Mouse (Mus musculus) retina, adult 2 months (tissue): Measurements from ENCODE around the gene Farp1.
"Not testable (repeated sequence)": the region's sequence is repeated elsewhere in the genome, so short reads cannot be mapped to it uniquely, and the experiment has no call there.

Experiments used
- DNase-seq: peaks from one replicate; pipeline ENCODE4 v3.0.0-alpha.2; 2012; ENCODE audit warnings: low read depth, low spot score

Gene Farp1

DNA sequence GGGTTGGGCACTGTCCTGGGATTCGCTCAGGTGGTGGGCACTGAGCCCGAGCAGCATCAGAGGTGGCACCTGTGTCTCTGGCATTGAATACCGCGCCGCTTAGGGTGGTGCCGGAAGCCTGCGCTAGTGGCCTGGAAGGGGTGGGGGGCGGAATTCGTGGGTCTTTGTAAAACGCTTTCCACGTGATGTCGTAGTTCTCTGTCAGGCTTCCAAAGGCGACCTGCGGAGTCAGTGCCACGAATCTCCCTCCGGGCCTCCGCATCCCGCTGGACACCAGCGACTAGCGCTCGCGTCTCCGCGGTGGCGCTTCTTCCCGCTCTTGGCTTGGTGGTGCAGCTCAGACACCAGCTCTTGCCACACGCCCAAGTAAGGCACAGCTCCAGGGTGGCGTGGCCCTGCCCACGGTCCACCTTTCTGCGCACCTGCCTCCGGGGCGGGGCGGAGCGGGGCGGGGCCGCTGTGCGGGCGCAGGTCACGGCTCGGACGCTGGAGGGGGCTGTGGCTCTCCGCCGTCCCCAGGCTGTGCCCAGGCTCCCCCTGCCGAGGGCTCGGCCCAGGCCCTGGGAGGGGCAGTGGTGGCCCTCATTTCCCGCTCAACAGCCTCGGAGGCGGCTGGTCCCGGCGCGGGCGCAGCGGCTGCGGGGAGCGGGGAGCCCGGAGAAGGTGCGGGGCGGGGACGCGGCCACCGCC is at the start of gene Farp1:
Gene Farp1, plus strand, starts transcription at position 228 of the 690 bp plus-strand sequence.
- DNase-seq = peak; percentile 56

DNA sequence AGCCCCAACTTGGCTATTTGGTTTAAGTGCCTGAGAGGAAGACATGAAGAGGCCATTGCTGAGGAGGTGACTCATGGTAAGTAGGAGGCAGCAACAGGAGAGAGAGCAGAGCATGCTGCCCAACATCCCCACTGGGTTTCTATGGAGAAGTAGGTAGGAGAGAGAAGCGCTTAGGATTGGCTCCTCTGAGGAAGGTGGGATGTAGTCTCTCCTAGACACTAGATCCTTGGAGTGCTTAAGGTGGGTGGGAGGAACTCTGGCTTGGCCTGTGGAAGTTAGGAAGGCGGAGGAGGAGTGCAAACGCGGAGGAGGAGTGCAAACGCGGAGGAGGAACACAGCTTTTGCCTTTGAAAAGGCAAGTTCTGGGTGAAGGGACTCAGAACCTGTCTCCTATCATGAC is 45.9 kb upstream of the Farp1 start:
- DNase-seq = no peak

DNA sequence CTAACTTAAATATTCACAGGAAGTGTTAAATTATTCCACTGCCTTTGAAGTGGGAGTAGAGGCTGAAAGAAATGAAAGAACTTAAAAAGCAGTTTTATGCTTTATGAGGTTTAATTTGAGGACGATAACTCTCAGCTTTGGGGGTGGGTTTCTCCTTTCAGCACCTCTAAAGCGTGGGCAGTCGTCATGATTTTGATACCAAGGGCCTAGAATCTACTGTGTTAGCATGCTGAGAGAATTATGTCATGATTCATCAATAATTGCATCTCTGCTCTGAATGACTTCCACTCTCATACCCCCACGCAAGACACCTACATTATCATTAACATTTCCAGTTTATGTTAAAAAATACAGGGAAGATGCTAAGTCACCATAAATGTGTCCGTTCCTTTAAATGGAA is 37.3 kb upstream of the Farp1 start:
- DNase-seq = no peak

DNA sequence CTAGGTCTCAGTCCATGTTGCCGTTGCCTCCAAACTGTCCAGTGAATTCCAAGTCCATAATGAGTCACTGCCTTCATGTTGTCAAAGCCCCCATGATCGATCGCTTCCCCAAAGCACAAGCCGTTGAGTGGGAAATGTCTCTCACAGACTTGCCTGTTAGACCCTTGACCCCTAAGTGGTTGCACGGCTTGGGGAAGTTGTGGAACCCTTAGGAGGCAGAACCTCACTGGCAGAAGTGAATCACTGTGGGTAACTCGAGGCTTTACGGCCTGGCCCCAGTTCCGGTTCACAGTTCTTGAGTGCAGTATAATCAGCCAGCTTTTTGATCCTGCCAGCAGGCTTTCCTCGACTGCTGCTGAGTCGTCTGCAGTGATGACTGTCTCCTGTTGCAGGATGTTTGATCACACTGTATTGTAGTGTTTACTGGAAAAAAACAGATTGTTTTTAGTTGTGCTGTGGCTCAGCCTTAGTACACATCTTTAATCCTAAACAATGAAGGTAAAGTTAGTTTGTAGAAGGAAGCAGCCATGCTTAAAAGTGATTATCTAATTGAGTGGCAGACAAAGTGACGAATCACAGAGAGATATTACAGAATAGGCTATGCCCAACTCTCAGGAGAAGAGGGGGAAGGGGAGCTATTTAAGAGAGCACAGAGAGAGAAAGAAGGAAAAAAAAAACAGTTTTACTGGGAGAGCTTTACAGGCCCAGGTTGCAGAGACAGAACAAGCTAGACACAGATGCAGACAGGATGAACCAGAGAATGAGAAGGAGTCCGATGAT is 34.2 kb upstream of the Farp1 start:
- DNase-seq = no peak

DNA sequence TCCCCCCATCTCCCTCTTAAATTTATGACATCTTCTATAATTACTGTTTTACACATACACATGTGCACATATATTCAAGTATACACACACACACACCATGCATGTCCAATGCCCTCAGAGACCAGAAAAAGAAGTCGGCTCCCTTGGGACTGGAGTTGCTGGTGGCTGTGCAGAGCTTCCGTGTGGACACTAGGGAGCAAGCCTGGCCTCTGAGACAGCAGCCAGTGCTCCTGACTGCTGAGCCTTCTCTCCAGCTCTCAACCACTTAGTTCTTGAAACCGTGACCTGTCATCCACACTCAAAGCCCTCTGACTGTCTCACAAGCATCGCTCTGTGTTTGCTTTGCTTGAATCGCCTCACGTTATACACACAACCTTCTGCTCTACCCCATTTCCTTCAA is 29.4 kb upstream of the Farp1 start:
- no peak for DNase-seq

DNA sequence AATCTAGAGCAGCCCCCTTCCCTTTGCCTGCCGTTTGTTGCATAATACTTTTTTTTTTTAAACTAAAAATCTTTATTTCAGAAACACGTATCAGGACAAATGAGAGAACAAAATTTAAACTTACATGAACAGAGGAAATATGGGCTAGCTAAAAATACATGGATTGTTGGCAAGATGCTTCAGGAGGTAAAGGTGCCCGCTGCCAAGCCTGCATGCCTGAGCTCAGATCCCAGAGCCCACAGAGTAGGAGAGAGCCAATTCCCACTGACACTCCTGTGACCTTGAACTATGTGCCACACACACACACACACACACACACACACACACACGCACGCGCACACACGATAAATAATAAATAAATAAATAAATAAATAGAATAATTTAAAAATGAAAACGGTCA is 29.0 kb upstream of the Farp1 start:
- no peak for DNase-seq

DNA sequence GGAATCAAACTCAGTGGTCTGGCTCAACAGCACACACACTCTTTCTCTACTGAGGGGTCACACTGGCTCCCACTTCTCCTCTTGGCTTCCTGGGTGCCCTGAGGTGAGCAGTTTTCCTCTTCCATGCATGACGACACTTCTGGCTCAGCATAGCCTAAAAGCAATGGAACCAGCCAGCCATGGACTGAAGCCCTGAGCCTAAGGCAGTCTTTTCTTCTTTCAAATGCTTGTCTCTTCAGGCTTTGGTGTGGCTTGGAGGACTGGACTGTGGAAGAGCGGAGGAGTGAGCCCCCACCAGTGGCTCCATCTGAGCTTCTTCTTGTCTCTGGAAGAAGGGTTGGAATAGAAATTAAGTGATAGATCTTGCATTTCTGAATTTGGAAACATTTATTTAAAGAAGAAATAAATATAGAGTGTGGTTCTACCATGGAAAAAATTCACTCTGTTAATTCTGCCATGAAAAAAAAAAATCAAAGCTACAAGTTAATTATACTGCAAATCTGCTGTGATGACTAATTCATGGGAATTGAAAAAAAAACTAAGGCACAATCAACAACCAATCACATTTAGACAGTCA is 19.8 kb upstream of the Farp1 start:
- no peak for DNase-seq

DNA sequence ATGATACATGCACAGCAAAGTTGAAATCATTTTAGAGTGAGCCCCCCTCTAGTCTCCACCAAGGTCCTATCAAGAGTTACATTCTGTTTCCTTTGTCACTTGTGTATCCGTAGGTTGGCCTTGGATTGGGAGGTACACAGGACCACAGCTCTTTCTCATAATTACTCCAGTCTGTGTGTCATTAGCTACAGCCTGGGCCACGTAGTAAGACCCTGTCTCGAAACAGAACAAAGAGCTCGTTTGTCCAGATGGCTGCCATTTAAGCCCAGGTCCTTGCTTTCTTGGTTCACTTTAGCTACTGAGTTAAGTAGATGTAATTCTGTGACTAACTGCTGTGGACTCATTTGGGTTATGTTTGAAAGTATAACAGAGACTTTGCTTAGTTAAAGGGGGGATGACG is 12.6 kb upstream of the Farp1 start:
- DNase-seq = no peak

DNA sequence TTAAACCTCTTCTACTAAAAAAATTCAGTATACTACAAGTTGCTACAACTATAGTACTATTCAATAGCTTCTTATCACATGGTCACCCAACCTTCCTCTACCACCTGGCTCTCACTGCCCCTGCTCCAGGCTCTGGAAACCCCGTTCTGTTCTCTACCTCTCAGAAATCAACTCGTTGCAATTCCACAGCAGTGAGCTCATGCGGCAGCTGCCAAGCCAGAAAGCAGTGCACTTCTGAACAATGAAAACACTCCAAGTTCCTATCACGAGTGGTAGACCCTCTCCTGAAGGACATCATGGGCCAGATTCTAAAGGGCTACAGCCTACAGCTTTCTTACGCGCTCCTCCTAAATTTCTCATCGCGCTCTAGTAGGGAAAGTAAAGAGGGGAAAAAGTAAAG is 9.6 kb upstream of the Farp1 start:
- no peak for DNase-seq

DNA sequence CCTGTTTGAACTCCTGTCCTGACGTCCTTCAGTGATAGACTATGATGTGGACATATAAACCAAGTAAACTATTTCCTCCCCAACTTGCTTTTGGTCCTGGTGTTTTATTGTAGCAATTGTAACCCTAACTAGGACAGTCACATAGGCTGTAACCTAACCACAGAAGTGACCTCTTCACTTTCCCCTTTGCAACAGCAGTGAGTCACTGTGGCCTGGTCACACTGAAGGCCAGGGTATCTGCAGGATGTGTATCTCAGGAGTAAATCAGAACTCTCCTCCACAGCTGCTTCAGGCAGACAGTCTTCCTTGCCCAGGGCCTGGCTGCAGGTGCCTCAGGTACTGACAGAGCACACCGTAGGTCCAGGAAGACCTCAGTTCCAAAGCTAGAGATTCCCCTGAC is 3.6 kb upstream of the Farp1 start:
- no peak for DNase-seq

DNA sequence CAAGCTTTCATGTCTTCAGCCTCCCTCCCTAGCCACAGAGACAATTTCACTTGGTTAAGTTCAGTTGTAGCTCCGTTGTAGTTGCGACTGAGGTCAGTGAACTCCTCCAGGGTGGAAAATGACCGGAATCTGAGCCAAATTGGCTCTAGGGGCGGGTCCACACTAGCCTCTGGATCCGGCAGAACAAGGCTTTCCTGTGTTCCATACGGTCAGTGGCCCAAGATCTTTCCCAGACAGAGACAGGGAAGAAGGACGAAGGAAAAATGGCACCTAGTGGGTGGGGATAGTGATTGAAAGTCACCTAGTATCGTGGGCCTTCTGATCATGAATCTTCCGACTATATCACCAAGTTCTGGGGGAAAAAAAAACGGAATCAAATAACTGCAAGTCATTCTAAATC is 475 bp upstream of the Farp1 start:
- DNase-seq = no peak

DNA sequence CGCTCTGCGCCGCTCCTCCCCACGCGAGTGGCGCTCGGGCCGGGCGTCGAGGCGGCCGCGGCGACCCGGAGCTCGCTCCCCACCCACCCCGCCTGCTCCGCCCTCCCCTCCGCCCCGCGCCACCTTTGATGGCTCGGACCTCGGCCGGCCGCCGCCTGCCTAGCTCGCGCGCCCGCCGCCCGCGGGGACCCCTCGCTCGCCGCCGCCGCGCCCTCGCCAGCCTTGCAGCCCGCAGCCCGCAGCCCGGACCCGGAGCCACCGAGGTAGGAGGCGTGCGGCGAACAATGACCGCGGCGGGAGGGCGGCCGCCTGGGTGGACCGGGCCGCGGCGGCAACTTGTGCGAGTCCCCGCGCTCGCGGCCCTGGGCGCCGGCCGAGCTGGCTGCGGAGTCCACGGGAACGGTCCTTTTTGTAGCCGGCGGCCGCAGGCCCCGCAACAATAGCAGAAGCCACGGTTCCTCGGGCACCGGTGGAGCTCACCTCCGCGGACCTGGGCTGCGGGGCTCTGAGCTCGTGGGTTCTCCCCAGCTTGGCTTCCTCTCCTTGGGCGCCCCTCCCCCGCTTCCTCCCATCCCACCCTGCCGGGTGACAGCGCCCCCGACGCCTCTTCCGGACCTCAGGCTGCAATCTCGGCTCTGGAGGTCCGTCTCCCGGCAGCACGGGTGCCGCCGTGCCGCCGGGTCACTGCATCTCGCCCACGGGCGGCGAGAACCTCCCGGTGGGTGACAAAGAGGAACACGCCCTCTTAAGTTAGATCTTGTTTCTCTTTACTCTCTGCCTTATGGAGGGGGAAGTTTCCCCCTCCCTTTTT is 868 bp downstream of the Farp1 start:
- no peak for DNase-seq

DNA sequence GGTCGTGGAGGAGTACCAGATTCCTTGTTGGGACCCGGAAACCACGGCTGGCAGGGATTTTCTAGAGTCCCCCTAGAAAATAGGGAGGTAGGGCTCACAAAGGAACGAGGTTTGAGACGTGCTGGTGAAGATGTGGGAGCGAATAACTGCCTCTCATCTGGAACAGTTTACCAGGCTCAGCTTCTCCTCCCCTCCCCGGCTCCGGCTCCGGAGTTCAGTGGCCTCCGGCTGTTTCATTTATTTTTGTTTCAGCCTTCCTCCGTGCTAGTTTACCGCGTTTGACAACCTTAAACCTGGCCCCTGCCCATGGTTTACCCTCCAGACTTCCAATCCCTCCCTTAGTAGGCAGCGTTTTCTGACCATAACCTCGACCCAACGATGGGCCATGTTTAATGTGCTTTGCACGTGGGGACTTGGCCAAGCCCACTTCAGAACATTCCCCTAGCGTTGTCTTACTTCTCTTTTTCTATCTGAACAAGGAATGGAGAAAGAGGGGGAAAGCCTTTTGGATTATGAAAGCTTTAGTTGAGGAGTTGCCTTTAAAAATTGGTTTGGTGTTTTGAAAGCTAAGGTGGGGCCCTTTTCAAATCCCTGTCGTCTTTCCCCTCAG is 1.7 kb downstream of the Farp1 start:
- DNase-seq = no peak

DNA sequence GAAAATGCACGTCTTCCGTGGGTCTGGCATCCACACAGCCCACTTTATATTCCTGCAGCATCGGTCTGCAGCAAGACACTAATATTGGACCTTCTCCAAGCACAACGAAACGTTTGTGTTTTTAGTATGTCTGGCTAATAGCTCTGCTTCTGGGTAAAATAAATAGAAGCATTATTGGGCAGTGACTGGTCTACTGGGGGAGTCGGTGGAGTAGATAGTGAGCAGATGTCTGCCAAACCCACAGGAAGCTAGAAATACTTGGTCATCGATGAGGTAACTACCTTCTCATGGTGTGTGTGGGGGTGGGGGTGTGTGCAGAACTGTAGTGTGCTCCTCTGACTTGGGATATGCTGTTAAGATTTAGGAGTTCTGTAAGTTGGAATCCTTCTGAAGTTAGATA is 2.3 kb downstream of the Farp1 start:
- DNase-seq = no peak

DNA sequence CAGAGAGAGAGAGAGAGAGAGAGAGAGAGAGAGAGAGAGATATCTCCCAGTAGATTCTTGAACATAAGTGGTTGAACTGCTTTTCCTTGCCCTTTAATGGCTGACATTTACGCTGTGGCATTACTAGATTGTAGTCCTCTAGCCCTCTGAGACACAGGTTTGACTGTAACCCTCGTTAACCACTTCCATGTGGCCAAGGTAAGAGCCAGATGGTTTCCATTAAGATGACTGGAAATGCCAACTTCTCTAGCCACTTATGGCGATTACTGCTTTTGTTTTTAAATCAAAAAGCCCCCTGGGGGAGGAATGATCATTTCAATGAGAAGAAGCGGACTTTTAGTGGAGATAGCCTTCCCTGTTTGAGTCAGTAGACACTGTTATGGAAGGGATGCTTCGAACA is 3.7 kb downstream of the Farp1 start:
- DNase-seq = no peak

DNA sequence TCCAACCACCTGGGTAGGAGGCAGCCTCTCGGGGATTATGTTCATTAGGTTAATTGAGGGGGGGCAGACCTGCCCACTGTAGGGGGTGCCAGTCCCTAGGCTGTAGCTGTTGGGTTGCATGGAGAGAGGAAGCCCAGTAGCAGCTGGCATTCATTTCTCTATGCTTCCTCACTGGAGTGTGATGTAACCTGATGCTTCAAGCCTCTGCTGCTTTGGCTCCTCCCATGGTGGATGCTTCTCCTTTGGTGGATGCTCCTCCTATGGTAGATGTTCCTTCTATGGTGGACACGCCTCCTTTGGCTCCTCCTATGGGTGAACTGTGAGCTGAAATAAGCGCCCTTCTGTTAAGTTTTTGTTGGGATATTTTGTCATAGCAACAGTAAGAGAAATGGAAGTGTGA is 9.1 kb downstream of the Farp1 start:
- DNase-seq = no peak

DNA sequence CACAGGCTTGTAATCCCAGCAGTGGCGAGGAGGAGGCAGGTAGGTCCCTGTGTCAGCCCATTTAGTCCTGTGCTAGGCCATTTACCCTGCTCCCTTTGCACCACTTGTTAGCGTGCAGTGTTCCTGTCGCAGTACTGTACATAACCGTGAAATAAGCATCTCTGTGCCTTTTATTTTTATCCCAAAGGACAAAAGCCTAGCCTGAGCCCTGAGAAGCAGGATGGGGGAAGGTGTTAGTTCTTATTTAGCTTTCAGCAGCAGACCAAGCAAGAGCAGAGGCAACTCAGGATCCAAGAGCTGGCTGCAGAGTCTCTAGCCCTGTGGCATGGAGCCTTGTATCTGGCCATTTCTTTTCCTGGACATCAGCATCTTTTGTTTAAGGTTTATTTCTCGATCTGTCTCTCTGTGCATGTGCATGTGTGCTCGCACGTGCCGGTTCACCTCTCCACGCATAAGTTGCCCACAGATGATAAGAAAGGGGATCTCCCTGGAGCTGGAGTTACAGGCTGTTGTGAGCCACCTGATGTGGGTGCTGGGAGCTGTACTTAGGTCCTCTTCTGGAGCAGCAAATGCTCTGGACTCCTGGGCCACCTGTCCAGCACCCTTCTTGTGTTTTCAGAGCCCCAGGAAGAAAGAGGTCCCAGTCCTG is 11.4 kb downstream of the Farp1 start:
- DNase-seq = no peak

DNA sequence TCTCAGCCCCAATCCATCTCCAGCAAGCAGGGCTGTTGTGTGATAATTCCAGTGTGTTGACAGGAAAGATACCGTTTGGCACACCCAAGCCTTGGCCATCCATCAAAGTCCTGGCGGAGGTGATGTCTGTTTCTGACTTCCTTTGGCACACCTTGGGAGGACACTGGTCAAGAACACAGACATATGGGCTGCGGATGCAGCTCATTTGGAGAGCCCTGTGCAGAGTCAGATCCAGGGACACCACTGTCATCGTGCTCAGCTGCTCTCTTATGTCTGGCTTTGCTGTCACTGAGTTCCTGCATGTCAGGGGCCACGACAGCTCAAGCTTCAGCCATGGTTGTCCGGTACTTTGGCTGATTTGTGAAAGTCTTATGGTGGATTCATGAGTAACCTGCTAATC is 12.8 kb downstream of the Farp1 start:
- DNase-seq = no peak

DNA sequence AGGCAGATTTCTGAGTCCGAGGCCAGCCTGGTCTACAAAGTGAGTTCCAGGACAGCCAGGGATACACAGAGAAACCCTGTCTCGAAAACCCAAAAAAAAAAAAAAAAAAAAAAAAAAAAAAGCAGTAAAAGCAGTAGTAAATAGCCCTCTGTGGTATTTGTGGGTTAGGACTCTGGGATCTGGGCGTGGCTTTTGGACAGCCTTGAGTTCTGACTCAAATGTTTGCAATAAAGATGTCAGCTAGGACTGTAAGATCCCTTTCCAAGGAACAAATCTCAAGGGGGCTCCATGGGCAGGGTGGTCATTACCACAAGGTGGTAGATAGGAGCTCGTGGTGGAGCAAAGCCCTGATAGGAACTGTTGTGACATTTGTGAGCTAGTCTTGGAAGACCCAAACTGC is 16.0 kb downstream of the Farp1 start:
- not testable (repeated sequence) for DNase-seq

DNA sequence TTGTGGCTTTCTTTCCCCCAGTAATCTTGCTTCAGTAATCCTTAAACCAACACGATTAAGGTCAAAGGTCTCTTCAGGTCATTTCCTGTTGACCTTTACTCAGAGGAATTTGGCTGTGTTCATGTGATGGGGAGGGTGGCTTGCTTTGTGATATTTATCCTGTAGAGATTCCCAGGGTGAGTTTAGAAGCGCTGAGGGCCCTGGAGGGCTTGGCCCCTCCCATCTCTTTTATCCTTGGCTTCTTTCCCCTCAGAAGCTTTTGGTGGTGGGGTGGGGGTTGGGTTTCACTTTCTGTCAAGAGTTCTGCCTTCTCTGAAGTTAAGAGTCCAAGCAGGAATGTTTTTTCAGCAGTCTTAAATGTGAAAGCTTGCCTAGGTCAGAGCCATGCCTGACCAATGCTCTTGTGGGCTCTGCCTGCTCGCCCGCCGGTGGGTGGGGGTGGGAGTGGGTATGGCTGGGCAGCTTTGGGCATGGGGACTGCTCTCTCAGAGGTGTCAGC is 18.1 kb downstream of the Farp1 start:
- peak; percentile 41 for DNase-seq

DNA sequence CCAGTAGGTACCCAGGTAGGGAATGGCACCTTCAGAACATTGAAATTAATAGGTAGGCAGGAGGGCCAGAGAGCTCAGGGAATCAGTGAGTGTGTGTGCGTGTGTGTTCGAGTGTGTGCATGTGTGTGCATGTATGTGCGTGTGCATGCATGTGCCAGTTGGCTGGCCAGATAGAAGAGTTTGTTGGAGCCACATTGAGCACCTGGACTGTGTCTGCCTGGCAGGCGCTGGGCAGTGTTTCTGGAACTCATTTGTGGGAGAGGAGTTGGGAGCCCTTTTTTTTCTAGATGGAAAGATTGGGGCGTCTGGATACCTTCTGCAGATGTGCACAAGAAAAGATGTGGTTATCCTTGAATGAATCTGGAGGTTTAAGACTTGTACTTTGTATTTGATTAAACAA is 19.1 kb downstream of the Farp1 start:
- DNase-seq = no peak
